Mouse (Mus musculus): ENCODE measurements at regions not wholly inside any gene's neighbourhood (a gene's known extent, or its start where the extent isn't known, plus 50 kb on each side); places are given as distances from the start of the nearest gene placed in this dataset.

GRCm38 (mm10) chr10:16714065-16714464 is 1009.0 kb upstream of the Cited2 start:
- ATAC-seq (replicated peaks; ENCODE audit: poor library complexity): no peak

GRCm38 (mm10) chr10:16714526-16714925 is 1008.5 kb upstream of the Cited2 start:
- ATAC-seq (replicated peaks; ENCODE audit: poor library complexity): peak; percentile 55; the same call in 1 of the 2 replicates

GRCm38 (mm10) chr10:16742246-16742645 is 980.8 kb upstream of the Cited2 start:
- ATAC-seq (replicated peaks; ENCODE audit: poor library complexity): no peak

DNA sequence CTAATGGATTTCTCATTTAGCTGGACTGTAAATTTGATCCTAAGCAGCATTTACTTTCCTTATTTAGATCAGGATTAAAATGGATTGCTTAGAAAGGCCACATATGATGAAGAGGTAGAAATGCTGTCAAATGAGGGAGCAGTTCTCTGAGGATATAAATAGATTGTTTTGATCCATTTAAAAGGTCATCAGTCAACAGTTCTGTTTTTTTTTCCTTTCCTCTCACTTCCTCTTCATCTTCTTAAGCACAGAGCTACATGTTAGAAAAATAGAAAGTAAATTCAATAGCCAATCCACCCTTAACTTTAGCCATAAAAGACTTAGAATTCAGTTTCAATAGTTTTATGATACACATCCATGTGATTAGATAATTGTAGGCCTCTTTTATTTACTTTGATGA is 971.5 kb upstream of the Cited2 start:
- ATAC-seq (replicated peaks; ENCODE audit: poor library complexity): peak; percentile 34; the same call in 1 of the 2 replicates

- ATAC-seq (replicated peaks; ENCODE audit: poor library complexity): no peak
These were observed 933.3 kb upstream of the Cited2 start for GRCm38 (mm10) chr10:16789641-16790243.

DNA sequence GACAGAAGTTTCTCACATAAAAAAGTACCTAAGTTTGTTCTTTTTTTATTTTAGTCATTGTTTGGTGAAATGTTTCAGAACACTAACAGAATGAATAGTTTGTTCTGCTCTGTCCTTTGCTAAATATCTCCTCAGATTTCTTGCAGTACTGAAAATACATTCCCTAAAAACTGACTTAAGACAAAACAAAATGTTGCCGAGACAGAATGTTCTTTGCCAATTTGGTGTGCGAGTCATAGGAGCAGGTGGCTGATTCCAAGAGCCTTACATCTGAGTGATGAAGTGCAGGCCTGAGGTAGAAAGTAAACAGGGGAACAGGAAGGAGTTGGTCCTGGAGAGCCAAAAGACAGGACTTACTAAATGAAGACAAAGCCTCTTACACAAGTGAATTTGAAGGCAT is 919.0 kb upstream of the Cited2 start:
- ATAC-seq (replicated peaks; ENCODE audit: poor library complexity): no peak

- no peak for ATAC-seq (replicated peaks; ENCODE audit: poor library complexity)
These were observed 912.3 kb upstream of the Cited2 start for GRCm38 (mm10) chr10:16810716-16811115.

DNA sequence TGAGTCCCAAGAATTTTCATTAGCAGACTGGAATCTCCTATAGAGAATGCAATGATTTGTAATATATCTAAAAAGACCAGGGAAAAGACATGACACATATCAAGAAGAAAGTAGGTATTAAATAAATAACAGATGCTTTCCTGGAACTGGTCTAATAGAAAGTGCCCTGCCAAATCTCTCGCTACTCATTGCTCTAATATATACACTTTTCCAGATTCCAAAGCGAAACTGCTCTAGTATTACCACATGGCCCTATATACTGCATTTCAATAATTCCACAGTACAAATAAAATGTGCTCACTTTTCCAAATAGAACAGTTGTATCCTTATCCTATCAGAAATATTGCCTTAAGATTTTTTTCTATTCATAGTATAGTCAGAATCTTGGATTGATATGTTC is 909.0 kb upstream of the Cited2 start:
- no peak for ATAC-seq (replicated peaks; ENCODE audit: poor library complexity)

DNA sequence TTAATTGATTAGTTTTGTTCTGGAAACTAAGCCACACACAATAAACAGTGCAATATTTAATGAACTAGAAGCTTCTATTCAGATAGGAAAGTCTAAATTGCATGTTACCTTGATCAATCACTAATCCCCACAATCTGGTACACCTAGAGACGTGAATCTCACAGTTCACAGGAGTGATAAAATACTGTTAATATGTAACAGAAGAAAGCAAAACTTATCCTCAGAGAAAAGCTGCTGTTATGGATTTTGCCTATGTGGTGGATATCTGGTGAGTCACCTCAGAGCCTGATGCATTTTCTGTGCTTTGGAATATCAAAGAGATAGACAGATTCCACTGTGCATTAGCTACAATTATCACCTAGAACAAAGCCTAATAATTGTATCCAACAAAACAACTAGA is 861.5 kb upstream of the Cited2 start:
- no peak for ATAC-seq (replicated peaks; ENCODE audit: poor library complexity)

DNA sequence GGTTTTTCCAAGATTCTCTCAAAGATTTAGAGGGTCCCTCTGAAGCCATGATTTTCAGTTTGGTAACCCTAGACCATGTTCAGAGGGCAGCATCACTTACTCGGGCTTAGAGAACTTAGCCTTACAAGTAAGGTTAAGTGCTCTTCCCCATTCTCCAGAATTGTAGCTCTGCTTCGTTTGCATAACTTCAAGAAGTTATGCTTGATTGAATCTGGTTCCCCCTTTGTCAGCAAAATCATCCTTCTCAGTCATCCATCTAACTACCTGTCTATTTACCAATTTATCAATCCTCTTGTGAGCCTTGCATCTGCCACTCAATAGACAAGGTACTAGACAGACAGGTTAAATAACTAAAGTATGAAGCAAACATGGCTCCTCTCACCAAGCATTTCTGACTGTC is 856.1 kb upstream of the Cited2 start:
- no peak for ATAC-seq (replicated peaks; ENCODE audit: poor library complexity)

- no peak for ATAC-seq (replicated peaks; ENCODE audit: poor library complexity)
These were observed 848.9 kb upstream of the Cited2 start for GRCm38 (mm10) chr10:16874131-16874530.

DNA sequence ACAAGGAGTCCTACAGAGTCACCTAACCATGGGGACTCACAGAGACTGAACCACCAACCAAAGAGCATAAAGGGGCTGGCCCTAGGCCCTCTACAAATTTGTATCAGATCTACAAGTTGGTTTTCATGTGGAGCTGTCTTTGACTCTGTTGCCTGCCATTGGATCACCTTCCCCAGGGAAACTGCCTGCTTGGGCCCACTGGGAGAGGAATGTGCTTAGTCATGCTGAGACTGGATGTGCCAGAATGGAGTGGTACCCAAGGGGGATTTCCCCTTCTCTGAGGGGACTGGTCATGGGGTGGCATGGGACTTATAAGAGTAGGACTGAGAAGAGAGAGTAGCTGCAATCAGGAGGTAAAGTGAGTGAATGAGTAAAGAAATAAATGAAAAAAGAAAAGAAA is 844.8 kb upstream of the Cited2 start:
- no peak for ATAC-seq (replicated peaks; ENCODE audit: poor library complexity)

DNA sequence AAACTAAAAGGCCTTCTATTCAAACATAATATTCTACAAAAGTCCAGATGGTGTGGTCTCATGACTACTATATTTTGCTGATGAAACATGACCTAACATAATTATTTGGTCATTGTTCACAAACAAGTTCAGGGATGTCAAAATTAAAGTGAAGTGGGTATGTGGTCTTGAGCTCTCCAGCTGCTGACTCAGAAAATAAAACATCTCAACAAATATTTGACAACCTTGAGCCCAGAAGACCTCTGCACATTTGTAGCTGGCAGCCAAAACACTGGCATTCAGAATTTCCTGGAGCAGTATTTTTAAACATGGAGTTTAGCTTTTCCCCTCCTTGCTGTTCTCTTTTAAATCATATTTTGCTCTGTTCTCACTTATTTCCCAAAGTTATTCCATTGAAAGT is 829.7 kb upstream of the Cited2 start:
- no peak for ATAC-seq (replicated peaks; ENCODE audit: poor library complexity)

- ATAC-seq (replicated peaks; ENCODE audit: poor library complexity): no peak
These were observed 827.7 kb upstream of the Cited2 start for GRCm38 (mm10) chr10:16895332-16895731.

DNA sequence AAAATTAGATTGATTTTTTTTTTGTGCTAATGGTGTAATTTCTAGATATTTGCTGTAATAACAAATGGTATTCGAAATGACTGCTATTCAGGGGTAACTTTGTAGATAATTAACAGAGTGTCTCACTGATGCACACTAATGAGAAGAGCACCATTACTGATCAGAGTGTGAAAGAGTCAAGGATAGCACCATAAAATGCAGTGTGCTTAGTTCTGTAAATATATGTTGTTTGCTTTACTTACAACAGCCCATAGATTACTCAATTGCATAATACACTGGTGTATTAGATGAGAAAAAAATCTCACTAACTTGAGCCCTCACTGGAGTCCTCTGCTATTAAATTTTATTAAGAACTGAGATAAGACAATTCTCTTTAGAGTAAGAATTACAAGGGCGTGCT is 800.1 kb upstream of the Cited2 start:
- no peak for ATAC-seq (replicated peaks; ENCODE audit: poor library complexity)

DNA sequence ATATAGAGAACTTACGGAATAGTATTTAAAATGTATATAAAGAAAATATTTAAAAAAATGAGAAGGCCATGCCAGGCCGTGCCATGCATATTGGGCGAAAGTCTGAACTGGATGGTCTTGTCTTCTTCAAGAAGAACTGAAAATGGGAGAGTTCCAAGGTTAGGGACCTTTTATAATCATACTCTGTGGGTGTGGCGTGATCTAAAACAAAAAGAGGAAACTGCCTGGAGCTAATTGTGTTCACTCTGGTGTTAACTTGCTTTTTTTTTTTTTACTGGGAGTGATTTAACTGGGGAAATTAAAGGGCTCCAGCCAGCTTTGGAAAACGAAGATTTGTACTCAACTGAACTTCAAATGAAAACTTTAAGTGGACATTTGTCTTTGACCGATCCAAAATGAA is 799.2 kb upstream of the Cited2 start:
- ATAC-seq (replicated peaks; ENCODE audit: poor library complexity): no peak

DNA sequence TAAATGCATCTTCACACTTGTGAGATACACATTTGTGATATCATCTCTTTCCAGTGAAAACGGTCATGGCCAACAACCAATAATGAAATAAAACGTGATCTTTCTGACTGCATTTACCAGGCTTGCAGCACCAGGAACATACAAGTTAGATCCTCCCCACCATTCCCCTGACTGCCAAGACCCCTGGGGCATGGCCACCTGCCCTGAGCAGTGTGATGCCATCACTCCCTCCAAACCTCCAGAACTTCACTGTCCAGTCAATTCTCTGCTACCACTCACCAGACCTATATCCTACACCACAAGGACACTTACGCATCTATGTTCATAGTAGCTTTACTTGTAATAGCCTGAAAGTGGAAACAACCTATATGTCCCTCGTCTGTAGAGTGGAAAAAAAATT is 785.3 kb upstream of the Cited2 start:
- ATAC-seq (replicated peaks; ENCODE audit: poor library complexity): no peak

- no peak for ATAC-seq (replicated peaks; ENCODE audit: poor library complexity)
These were observed 771.4 kb upstream of the Cited2 start for GRCm38 (mm10) chr10:16951636-16952035.

DNA sequence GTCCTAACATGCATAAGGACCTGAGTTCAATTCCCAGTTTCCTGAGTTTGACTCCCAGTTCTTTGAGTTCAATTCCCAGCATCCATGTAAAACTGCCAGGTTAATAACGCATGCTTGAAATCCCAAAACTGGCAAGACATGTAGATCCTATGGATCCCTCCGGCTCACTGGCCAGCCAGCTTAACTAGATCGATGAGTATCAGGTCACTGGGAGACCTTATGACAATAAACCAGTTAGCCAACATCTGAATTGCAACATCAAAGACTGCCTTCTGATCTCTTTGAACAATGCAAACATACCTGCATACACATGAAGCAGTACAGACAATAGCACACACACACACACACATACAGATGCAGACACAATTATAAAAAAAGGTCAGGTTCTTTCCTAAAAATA is 762.0 kb upstream of the Cited2 start:
- ATAC-seq (replicated peaks; ENCODE audit: poor library complexity): no peak

DNA sequence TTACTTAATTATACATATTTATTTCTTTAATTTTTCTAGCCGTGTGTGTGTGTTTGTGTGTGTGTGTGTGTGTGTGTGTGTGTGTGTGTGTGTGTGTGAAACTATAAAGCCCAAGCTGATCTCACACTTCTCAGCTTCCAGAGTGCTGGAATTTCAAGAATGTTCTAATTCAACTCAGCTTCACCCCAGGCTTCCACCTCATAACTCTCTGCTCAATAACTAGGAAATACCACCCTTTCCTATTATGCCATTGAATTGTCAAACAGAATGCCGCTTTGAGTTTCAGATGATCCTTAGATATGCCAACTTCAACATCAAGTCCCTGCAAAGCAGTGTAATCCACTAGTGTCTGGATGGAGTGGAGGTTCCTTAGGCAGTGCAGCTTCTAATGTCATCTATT is 760.6 kb upstream of the Cited2 start:
- no peak for ATAC-seq (replicated peaks; ENCODE audit: poor library complexity)

DNA sequence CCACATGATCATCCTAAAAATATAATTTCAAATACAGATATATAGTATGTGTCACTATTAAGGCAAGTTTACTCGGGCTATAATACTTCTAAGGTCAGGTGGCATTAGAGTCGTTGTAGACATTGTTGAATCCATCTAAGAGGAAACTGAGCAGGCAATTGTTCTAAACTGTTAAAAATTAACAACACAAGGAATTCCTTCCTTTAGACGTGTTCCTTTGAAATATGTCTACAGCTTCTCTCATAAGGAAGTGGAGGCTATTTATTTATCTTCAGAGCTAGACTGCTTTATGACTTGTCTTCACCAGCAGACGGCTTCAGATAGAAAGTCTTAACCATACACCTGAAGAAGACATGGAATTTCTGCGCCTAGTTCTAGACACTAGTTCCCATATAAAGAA is 744.2 kb upstream of the Cited2 start:
- ATAC-seq (replicated peaks; ENCODE audit: poor library complexity): no peak

DNA sequence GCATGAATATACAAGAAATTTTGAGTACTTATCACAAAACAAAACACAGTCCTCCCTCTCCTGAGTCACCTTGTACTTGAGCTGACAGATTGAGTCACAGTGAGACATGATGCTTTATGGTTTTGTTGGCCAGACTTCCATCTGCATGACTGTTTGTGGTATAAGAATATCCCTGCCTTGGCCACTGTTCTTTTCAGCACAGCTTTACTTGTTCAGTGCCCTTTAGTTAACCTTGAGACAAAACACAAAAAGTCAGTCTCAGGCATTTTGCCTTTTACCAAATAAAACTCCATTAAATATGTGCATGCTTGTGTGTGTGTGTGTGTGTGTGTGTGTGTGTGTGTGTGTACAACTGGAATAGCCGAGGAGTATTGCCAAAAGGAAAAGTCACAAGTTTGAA is 732.8 kb upstream of the Cited2 start:
- no peak for ATAC-seq (replicated peaks; ENCODE audit: poor library complexity)

DNA sequence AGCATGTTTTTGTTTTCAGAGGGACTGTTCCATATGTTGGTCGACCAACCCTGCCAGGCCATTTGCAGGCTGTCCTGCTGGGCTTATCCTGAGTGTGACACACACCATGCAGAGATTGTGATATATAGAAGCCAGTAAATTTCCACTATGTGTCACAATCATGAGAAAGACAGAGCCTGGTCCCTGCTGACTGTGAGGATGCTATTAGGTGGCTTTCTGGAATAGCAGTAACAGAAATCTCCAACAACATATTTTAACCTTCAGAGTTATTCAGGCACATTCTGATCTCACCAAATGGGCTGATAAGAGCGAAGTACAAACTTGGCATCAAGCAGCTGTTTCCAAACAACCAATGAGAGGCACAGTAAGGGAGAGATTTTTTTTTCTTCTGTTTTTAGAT is 729.2 kb upstream of the Cited2 start:
- no peak for ATAC-seq (replicated peaks; ENCODE audit: poor library complexity)

- ATAC-seq (replicated peaks; ENCODE audit: poor library complexity): no peak
These were observed 728.5 kb upstream of the Cited2 start for GRCm38 (mm10) chr10:16994526-16994925.

Data from megakaryocyte progenitor cell, adult 5-6 weeks (primary cell).